Mouse (Mus musculus) embryonic facial prominence, embryonic 14.5 days (tissue): Measurements from ENCODE around the gene Rab25. TPM values are rescaled to one million over a fixed set of nuclear protein-coding genes. Genes with fewer than 3 reads are reported as not detected.

Source experiments
- ATAC-seq: fragments of 200-750 bp; cut with Nextera tagmentation; 2 replicates; pipeline ENCODE4 v1.8.0; 2017; ENCODE audit warnings: low read depth, moderate number of reproducible peaks, moderate TSS enrichment
- DNase-seq: peaks from one replicate; pipeline ENCODE4 v3.0.0-alpha.2; 2015; ENCODE audit warnings: low spot score
- H3K27ac ChIP-seq: fragments of 300-500 bp; sonication (generic); replicated peaks from 2 replicates; pipeline ENCODE4 v1.5.1; 2014; ENCODE audit warnings: low read depth, mild to moderate bottlenecking, low read length, moderate library complexity
- H3K27me3 ChIP-seq: fragments of 300-500 bp; sonication (generic); replicated peaks from 2 replicates; pipeline ENCODE4 v1.6.1; 2014; ENCODE audit warnings: low read length; ENCODE audit not compliant: control insufficient read depth, insufficient read depth
- H3K36me3 ChIP-seq: fragments of 300-500 bp; sonication (generic); 2 replicates; pipeline ENCODE4 v1.6.1; 2014; ENCODE audit warnings: low read length, mixed read lengths; ENCODE audit not compliant: control insufficient read depth, insufficient read depth
- H3K4me1 ChIP-seq: fragments of 300-500 bp; sonication (generic); 2 replicates; pipeline ENCODE4 v1.6.1; 2014; ENCODE audit warnings: antibody characterized with exemption, low read length; ENCODE audit not compliant: control insufficient read depth, insufficient read depth
- H3K4me2 ChIP-seq: fragments of 300-500 bp; sonication (generic); 2 replicates; pipeline ENCODE4 v1.6.1; 2014; ENCODE audit warnings: low read depth, mild to moderate bottlenecking, low read length, moderate library complexity, mixed read lengths
- H3K4me3 ChIP-seq: fragments of 300-500 bp; sonication (generic); 2 replicates; pipeline ENCODE4 v1.5.1; 2014; ENCODE audit warnings: low read depth, mild to moderate bottlenecking, low read length
- H3K9ac ChIP-seq: fragments of 300-500 bp; sonication (generic); 2 replicates; pipeline ENCODE4 v1.6.1; 2014; ENCODE audit warnings: low read depth, mild to moderate bottlenecking, low read length, moderate library complexity, mixed read lengths
- H3K9me3 ChIP-seq: fragments of 300-500 bp; sonication (generic); 2 replicates; pipeline ENCODE4 v1.6.1; 2016; ENCODE audit warnings: low read length; ENCODE audit not compliant: control insufficient read depth
- WGBS: fragments of 180-500 bp; shearing (Covaris S2); extraction: QIAGEN DNeasy Blood & Tissue Kit; methylation state at CpG from one replicate; pipeline ENCODE4 v1.1.7; 2014; 5-methylcytosine and 5-hydroxymethylcytosine counted together
- polyA plus RNA-seq: library from polyadenylated mRNA; unstranded; fragments of >200 nt; fragmentation: Nextera tagmentation; extraction: Ambion mirVana; gene quantifications from 2 replicates; pipeline ENCODE4 v1.2.1, GENCODE M21; 2014

The Rab25 gene
- polyA plus RNA-seq, 1 experiment from 2014 or later: 38.0 TPM

DNA sequence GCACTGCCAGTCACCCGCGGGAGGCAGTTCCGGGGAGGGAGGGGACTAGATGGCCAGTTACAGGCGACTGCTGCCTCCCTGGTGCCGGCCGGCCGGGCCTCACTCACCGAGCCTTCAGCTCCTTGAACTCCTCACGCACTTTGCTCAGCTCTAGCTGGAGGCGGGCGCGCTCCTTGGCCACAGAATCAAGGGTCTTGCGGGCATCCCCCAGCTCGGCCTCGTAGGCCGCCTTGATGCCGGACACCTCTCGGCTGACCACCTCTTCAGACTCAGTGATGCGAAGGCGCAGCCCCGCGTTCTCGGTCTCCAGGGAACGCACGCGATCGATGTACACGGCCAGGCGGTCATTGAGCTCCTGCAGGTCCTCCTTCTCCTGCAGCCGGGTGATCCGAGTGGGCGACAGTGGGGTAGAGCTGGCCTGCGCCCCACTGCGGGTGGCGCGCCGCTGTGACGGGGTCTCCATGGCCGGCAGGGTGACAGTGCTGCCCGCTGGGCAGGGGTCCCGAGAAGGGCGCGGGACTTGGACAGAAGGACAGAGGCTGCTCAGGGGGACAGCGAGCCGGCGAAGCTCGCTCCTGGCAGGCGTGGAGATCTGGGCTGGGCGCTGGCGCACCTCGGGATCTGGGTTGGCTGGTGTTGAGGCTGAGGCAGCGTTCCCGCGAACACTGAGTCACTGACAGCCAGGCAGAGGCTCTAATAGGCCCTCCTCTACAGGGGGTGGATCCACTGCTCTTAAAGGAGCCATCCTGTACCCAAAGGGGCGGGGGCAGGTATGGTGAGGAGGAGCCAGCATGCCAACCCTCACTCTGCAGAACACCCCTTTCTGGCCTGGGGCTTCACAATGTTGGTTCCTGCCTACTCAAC lies 45.2 kb downstream of the Rab25 start:
- H3K4me1 ChIP-seq: peaks cover 49% of the 10 kb centered on the region
- DNase-seq (peak; percentile 98), ATAC-seq (peak; percentile 93)
- H3K9me3 ChIP-seq: no peaks in the 10 kb centered on the region
- H3K4me2 ChIP-seq: peak overlapping the region; percentile 84
- H3K9ac ChIP-seq: peak overlapping the region; percentile 97
- H3K27ac ChIP-seq: peak overlapping the region; percentile 99
- no peaks in the 10 kb centered on the region for H3K27me3 ChIP-seq
- peak overlapping the region; percentile 97 for H3K4me3 ChIP-seq
- under 1% methylated on average over 48 of the region's 55 CpGs for WGBS
- peaks cover 22% of the 10 kb centered on the region for H3K36me3 ChIP-seq

DNA sequence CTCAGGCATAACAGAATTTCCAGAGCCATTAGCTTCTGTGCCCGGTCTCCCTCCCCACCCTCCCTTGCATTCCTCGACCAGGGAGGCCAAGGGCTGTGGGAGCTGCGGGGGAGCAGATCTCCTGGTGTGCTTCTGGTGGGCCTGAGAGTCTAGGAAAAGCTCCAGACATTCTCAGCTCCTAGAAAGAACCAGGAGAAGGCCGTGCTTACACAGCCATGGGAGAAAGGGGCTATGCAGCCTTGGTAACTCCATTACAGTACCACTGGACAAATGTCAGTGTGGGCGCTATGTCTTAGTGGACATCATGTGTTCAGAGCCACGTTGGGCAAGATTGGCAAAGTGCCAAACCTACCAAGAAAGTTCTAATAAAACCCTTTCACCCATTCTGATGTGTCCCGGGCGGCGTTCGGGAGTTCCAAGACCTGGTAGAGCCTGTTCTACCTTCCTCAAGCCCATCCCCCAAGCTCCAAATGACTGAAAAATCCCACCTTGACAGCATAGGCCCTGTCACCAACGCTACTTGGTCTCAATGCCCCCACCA lies 46.0 kb downstream of the Rab25 start:
- Histone ChIP-seq H3K4me3 (peak overlapping the region; percentile 97), H3K9ac (peak overlapping the region; percentile 97), H3K9me3 (no peaks in the 10 kb centered on the region), H3K36me3 (peaks cover 29% of the 10 kb centered on the region), H3K4me2 (peak overlapping the region; percentile 84), H3K4me1 (peaks cover 53% of the 10 kb centered on the region), H3K27ac (peak overlapping the region; percentile 99), H3K27me3 (no peaks in the 10 kb centered on the region)
- 8% methylated on average over 11 of the region's 11 CpGs for WGBS
- DNase-seq: peak; percentile 55
- ATAC-seq: no peak

DNA sequence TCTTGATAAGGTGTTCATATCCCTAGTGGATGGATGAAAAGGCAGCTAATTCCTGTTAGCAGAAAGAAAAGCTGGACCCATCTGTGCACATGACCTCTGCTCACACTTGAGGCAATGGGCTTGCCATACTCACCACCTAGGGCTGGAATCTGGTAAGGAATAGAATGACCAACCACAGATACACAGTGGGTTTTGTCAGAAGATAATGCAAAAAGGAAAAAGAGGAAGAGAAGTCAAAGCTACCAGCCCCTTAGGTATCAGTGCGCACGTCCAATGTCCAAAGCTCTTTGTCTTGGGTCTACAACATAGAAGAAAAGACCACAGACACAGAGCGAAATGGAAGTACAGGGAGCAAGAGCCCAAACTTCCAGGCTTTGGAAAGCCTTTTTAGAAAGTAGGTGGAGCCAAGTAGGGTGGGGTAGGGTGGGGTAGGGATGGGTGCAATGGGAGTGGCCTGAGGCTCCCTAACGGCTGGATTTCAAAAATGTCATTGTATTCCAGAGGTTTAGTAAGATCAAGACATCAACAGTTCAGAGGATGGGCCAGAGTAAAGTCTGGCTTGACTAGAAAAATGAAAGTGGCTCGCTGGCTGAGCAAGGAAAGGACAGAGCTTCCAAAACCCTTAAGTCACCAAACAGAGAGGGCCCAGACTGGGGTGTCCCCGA lies 46.6 kb downstream of the Rab25 start:
- H3K4me1 ChIP-seq: peaks cover 52% of the 10 kb centered on the region
- 44% methylated on average over 6 of the region's 6 CpGs for WGBS

DNA sequence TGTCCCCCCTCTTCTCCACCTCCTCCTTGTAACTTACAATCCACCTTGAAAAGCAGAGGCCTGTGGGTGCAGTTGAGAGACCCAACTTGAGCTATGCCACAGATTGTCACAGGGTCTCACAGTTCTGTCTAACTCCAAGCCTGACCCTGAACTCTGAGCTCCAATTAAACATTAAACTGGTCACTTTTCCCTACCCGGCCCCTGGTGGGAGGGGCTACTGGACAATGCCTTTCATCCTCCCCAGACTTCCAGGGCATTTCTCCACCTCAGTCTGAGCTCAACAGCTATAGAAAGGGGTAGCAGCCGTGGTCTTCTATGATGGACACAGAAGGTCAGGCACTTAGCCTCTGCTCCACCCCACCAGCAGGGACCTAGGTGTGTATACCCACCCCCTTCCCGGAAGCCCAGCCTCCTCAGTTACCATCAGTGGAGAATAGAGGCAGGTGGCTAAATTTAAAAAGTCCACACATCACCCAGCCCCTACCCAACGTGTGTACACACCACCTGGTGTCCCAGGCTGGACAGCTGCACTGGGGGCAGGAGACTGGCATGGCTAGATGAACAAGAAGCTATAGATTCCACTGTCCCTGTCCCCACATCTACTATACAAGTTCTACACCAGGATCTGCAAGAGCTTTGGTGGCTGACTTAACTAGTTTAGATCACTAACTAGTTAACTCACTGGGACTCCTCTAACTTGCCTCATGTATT lies 47.3 kb downstream of the Rab25 start:
- Histone ChIP-seq H3K4me1 (peaks cover 45% of the 10 kb centered on the region), H3K9me3 (no peaks in the 10 kb centered on the region), H3K9ac (peak overlapping the region; percentile 97), H3K27ac (peak overlapping the region; percentile 99; the same call in 1 of the 2 replicates), H3K4me2 (peak overlapping the region; percentile 84), H3K27me3 (no peaks in the 10 kb centered on the region), H3K36me3 (peaks cover 29% of the 10 kb centered on the region), H3K4me3 (peak overlapping the region; percentile 97)
- no peak for ATAC-seq
- 54% methylated on average over 4 of the region's 4 CpGs for WGBS
- no peak for DNase-seq

More for the DNA sequence above, 46.6 kb downstream of the Rab25 start:
- Histone ChIP-seq H3K4me2 (peak overlapping the region; percentile 84), H3K9ac (peak overlapping the region; percentile 97), H3K27me3 (no peaks in the 10 kb centered on the region), H3K9me3 (no peaks in the 10 kb centered on the region), H3K36me3 (peaks cover 29% of the 10 kb centered on the region), H3K4me3 (peak overlapping the region; percentile 97), H3K27ac (peak overlapping the region; percentile 99)
- ATAC-seq (no peak), DNase-seq (no peak)

DNA sequence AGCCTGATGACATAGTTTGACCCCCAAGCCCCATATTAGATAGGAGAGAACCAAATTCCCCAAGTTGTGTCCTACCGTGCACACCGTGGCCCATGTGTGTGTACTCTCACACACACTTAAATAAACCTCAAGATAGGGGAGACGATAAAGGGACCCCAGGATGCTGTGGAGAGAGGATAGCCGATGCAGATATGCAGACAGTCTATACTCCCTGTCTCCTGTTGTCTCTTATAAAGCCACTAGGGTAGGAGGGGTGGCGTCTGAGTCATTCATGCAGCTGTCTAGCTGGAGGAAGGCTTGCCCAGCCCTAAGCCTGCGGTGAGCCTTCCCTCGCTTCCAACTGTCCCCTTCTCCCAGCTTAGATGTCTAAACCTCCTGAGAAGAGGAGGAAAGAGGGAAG lies 48.0 kb downstream of the Rab25 start:
- Histone ChIP-seq H3K4me2 (peak overlapping the region; percentile 84), H3K36me3 (peaks cover 33% of the 10 kb centered on the region), H3K4me3 (peak overlapping the region; percentile 97), H3K4me1 (peaks cover 45% of the 10 kb centered on the region), H3K9me3 (no peaks in the 10 kb centered on the region), H3K27ac (peak overlapping the region; percentile 33; the same call in 1 of the 2 replicates), H3K27me3 (no peaks in the 10 kb centered on the region), H3K9ac (no peak overlapping the region)
- ATAC-seq (no peak), DNase-seq (no peak)
- WGBS: 86% methylated on average over 7 of the region's 7 CpGs

DNA sequence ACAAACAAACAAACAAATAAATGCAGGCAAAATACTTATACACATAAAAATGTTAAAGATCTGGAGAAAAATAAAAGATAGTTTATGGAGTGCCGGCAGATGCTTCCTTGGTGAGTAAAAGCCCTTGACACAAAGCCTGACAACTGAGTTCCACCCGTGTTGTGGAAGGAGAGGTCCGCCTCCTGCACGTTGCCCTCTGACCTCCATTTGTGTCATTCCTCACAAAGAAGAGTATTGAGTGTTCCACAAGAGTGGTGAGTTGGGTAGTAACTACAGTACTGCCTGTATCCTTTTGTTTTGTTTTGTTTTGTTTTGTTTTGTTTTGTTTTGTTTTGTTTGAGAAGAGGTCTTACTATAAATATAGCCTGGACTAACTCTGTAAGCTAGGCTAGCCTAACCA lies 48.5 kb downstream of the Rab25 start:
- Histone ChIP-seq H3K27ac (no peak overlapping the region), H3K9me3 (no peaks in the 10 kb centered on the region), H3K27me3 (no peaks in the 10 kb centered on the region), H3K4me3 (0 out of 2 replicates have a peak overlapping the region, but pooled peaks have one; percentile 97), H3K36me3 (peaks cover 34% of the 10 kb centered on the region), H3K4me2 (peak overlapping the region; percentile 84; the same call in 1 of the 2 replicates), H3K4me1 (peaks cover 45% of the 10 kb centered on the region), H3K9ac (no peak overlapping the region)
- WGBS: 73% methylated on average over 4 of the region's 4 CpGs
- no peak for DNase-seq
- no peak for ATAC-seq

DNA sequence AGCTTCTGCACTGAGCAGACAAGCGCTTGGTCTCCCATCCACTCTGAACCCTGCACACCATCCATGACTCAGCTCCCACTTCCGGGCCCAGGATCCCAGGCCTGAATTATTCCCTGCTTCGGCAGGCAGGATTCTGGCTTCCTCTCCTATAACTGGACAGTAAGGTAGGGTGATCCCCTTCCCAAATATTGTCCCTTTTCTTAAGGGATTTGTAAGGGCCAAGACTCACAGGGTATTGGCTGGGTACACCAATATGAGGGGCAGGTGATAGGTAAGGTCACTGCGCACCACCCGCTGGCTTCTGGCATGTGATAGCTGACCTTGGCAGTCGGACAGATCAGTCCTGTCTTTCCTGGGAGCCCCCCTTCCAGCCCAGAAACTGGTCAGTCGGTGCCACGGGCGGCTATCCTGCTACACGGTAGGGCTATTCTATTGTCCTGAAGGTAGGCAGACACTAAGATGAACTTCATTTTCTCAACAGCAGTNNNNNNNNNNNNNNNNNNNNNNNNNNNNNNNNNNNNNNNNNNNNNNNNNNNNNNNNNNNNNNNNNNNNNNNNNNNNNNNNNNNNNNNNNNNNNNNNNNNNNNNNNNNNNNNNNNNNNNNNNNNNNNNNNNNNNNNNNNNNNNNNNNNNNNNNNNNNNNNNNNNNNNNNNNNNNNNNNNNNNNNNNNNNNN lies 52.2 kb downstream of the Rab25 start:
- H3K4me1 ChIP-seq: peaks cover 51% of the 10 kb centered on the region
- WGBS: 82% methylated on average over 10 of the region's 10 CpGs
- ATAC-seq: no peak
- H3K4me2 ChIP-seq: no peak overlapping the region
- H3K27me3 ChIP-seq: no peaks in the 10 kb centered on the region
- peak overlapping the region; percentile 35; the same call in 1 of the 2 replicates for H3K9ac ChIP-seq
- peaks cover 37% of the 10 kb centered on the region for H3K36me3 ChIP-seq
- H3K9me3 ChIP-seq: no peaks in the 10 kb centered on the region
- peak overlapping the region; percentile 94; the same call in 1 of the 2 replicates for H3K27ac ChIP-seq
- H3K4me3 ChIP-seq: no peak overlapping the region
- no peak for DNase-seq
